ENCODE assay signal across 12 mouse cellular contexts in the genomic region with DNA sequence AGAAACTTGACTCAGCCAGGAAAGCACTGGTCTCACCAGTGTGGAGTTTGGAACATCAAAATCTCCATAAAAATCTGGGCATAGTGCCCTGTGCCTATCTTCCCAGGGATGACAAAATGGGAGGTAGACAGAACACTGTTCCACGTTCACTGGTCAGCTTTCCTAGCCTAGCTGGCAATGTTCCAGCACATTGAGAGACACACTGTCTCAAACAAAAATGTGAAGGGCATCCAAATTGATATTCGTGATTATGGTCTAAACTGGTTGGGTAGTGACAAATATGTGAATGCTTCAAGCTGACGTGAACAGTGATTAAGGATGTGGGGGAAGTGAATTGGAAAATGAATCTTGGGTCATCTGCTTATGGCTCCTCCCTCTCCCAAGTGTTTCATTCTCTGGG.
"Had no signal": no experiment of that assay in that cellular context is flagged by ENCODE, and none has a peak within 500 bp of the region (broad histone marks: within the 10 kb centered on the region; RNA-seq: fewer than 3 reads in every experiment).

No protein-coding gene starts in this region.

- H3K4me1 ChIP-seq: kidney, embryonic 15.5 days; liver, embryonic 13.5 days had no signal

- ATAC-seq: liver, postnatal 0 days; midbrain, embryonic 13.5 days had no signal

- H3K4me2 ChIP-seq: kidney, embryonic 15.5 days; limb, embryonic 12.5 days; liver, embryonic 13.5 days; midbrain, embryonic 13.5 days had no signal

- DNase-seq: kidney, adult 2 months; kidney, postnatal 14 days; liver; liver, embryonic 13.5 days; liver, postnatal 0 days; spleen, adult 18-20 months; thymus, adult 18-20 months; thymus, postnatal 14 days had no signal

- H3K9me3 ChIP-seq: kidney, embryonic 15.5 days; limb, embryonic 12.5 days; liver, embryonic 13.5 days; midbrain, embryonic 13.5 days had no signal

- H3K27me3 ChIP-seq: kidney, embryonic 15.5 days; limb, embryonic 12.5 days; liver, embryonic 13.5 days; midbrain, embryonic 13.5 days had no signal

- H3K27ac ChIP-seq: kidney, embryonic 15.5 days; left cerebral cortex, adult 2 months; limb, embryonic 12.5 days; liver, embryonic 13.5 days; midbrain, embryonic 13.5 days had no signal

- H3K9ac ChIP-seq: kidney, embryonic 15.5 days; limb, embryonic 12.5 days; liver, embryonic 13.5 days; liver, postnatal 0 days; midbrain, embryonic 13.5 days had no signal

- H3K36me3 ChIP-seq: kidney, embryonic 15.5 days; limb, embryonic 12.5 days; liver, embryonic 13.5 days; midbrain, embryonic 13.5 days had no signal

- H3K4me3 ChIP-seq: kidney, embryonic 15.5 days; left cerebral cortex, adult 2 months; limb, embryonic 12.5 days; liver, embryonic 13.5 days; midbrain, embryonic 13.5 days had no signal
